Mouse (Mus musculus) kidney, adult 2 months (tissue): ENCODE data around the gene Bnc1. TPM values are rescaled to one million over a fixed set of nuclear protein-coding genes. Genes with fewer than 3 reads are reported as not detected.
A peak's percentile ranks its signal among the peaks of the same experiment; 100 is the strongest.

Experiments
- DNase-seq: peaks from one replicate; pipeline ENCODE4 v3.0.0; 2021
- H3K27ac ChIP-seq: fragments of 200-500 bp; 2 replicates; pipeline ENCODE4 v1.5.1; 2012; ENCODE audit warnings: low read depth, low read length, control low read depth, inconsistent platforms; ENCODE audit not compliant: insufficient read depth
- H3K27me3 ChIP-seq: fragments of 200-500 bp; replicated peaks from 2 replicates; pipeline ENCODE4 v1.6.1; 2012; ENCODE audit warnings: mild to moderate bottlenecking, moderate library complexity, low read length, inconsistent platforms; ENCODE audit not compliant: control insufficient read depth, insufficient read depth
- H3K36me3 ChIP-seq: fragments of 200-500 bp; 2 replicates; pipeline ENCODE4 v1.6.1; 2012; ENCODE audit warnings: mild to moderate bottlenecking, moderate library complexity, low read length, inconsistent platforms; ENCODE audit not compliant: control insufficient read depth, insufficient read depth
- H3K4me1 ChIP-seq: fragments of 200-500 bp; 2 replicates; pipeline ENCODE4 v1.6.1; 2011; ENCODE audit warnings: low read length; ENCODE audit not compliant: control insufficient read depth, insufficient read depth
- H3K4me3 ChIP-seq: fragments of 200-500 bp; 2 replicates; pipeline ENCODE4 v1.5.1; 2011; ENCODE audit warnings: mild to moderate bottlenecking, low read depth, low read length, control low read depth; ENCODE audit not compliant: insufficient read depth
- CTCF ChIP-seq: fragments of 200-500 bp; conservative IDR thresholded peaks from 2 replicates; pipeline ENCODE4 v1.5.1; 2011; ENCODE audit warnings: low read depth, mild to moderate bottlenecking, control low read depth, low read length, moderate library complexity, mixed read lengths; ENCODE audit not compliant: insufficient read depth, insufficient read length
- POLR2A ChIP-seq: fragments of 200-500 bp; IDR thresholded peaks from one replicate; pipeline ENCODE4 v1.6.1; 2011; ENCODE audit warnings: low read depth, low read length, control low read depth
- WGBS: fragments of 180-500 bp; shearing (Covaris S2); methylation state at CpG from one replicate; pipeline ENCODE4 v1.1.7; 2018; 5-methylcytosine and 5-hydroxymethylcytosine counted together
- polyA plus RNA-seq: library from polyadenylated mRNA; depleted of rRNA; stranded (reverse); fragments of >200 nt; gene quantifications from 2 replicates; pipeline ENCODE4 v1.2.3, GENCODE M21; 2012

Bnc1 gene
- polyA plus RNA-seq, 1 experiment: 0.11 TPM

DNA sequence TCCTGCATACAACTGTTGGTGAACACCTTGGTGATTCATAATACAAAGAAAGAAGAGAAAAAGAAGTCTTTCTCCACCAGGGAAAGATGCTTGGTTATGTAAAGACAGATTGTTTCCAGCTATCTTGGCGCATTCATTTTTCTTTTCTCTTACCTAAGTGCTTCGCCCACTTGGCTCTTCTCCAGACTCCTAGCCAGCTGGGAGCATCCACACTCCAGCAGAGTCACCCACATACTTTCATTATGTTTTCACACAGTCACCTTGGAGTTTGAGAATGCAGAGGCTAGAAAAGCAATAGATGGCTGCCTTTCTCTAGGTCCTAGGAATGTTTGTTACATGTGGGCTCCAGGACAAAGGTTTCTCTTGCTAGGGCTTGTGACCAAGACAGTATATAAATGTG, 41.6 kb downstream of the Bnc1 start:
- DNase-seq: no peak
- Histone ChIP-seq H3K4me1 (no peaks in the 10 kb centered on the region), H3K4me3 (no peak overlapping the region), H3K36me3 (no peaks in the 10 kb centered on the region), H3K27me3 (no peaks in the 10 kb centered on the region), H3K27ac (no peak overlapping the region)
- TF ChIP-seq CTCF: no peak
- TF ChIP-seq POLR2A: no peak
- 71% methylated on average over 2 of the region's 2 CpGs for WGBS

DNA sequence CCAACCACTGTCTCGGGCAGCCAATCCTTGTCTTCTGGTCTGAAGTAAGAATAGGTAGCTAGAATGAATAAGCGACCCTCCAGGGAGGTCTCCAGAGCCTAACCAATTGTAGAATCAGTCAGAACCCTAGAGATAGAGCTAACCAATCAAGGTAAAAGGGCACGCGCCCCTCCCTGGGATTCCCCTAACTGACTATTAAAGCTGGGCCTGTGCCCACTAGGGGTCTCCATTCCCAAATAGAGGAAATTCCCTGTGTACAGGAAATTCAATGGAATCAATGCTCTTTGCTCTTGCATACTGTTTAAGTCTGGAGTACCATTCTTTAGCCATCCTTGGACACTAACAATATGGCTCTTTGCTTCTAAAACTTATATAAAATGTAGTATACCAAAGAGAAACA, 46.7 kb downstream of the Bnc1 start:
- Histone ChIP-seq H3K36me3 (no peaks in the 10 kb centered on the region), H3K27ac (no peak overlapping the region), H3K4me3 (no peak overlapping the region), H3K4me1 (no peaks in the 10 kb centered on the region), H3K27me3 (no peaks in the 10 kb centered on the region)
- no peak for DNase-seq
- 34% methylated on average over 4 of the region's 4 CpGs for WGBS
- no peak for TF ChIP-seq CTCF
- no peak for TF ChIP-seq POLR2A

DNA sequence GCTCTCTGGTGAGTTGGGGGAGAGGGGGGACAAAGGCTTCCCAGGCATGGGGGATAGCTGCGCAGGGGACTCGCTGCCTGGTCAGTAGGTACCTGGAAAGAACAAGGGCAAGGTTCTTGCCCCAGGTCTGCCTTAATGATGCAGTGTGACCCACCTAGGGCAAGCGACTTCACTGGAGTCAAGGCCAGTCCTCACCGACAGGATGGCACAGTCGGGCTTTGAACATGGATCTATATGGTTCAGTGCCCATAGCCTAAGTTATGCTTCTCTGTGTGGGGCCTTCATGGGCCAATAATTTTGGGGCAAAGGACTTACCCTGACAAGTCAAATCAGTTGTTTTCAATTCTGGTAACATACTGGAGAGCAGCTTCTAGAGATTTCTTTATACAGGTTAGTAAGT, 57.3 kb downstream of the Bnc1 start:
- no peaks in the 10 kb centered on the region for H3K36me3 ChIP-seq
- no peak overlapping the region for H3K27ac ChIP-seq
- 0 out of 2 replicates have a peak, but pooled peaks cover 3% of the 10 kb centered on the region for H3K4me1 ChIP-seq
- TF ChIP-seq CTCF (no peak), POLR2A (no peak)
- peak overlapping the region; percentile 72; the same call in 1 of the 2 replicates for H3K4me3 ChIP-seq
- DNase-seq: peak; percentile 4
- WGBS: 18% methylated on average over 5 of the region's 5 CpGs
- no peaks in the 10 kb centered on the region for H3K27me3 ChIP-seq

DNA sequence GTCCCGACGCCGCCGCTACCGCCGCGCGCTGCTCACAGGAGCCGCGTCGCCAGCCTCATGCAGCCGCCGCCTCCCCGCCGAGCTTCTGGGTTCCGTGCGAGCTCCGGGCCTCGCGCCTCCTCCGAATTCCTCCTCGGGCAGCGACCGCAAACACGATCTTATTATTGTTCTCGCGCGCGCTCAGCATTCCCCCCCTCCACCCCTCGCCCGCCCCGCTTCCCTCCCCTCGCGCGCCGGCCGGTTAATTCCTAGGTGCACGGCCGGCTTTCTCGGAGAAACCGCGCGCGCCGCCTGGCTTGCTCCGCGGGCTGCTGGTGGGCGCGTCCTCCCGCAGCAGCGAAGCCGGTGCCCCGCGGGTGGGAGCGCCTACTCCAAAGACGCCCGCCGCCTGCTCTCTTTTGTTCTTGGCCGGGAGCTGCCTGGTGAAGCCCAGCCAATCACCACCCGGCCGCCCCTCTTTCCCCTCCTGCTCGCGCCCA, 57.8 kb downstream of the Bnc1 start, which contains the start of gene Hdgfl3:
Gene Hdgfl3 (minus strand): TSS at position 207 of the 479 bp plus-strand sequence.
- Histone ChIP-seq H3K4me1 (0 out of 2 replicates have a peak, but pooled peaks cover 3% of the 10 kb centered on the region), H3K27ac (no peak within 1 kb of the TSS), H3K27me3 (no peaks in the 10 kb centered on the region), H3K4me3 (peak within 1 kb of the TSS; percentile 72), H3K36me3 (no peaks in the 10 kb centered on the region)
- TF ChIP-seq POLR2A: no peak
- no peak for TF ChIP-seq CTCF
- DNase-seq: peak; percentile 80
- under 1% methylated on average over 59 of the region's 63 CpGs for WGBS

DNA sequence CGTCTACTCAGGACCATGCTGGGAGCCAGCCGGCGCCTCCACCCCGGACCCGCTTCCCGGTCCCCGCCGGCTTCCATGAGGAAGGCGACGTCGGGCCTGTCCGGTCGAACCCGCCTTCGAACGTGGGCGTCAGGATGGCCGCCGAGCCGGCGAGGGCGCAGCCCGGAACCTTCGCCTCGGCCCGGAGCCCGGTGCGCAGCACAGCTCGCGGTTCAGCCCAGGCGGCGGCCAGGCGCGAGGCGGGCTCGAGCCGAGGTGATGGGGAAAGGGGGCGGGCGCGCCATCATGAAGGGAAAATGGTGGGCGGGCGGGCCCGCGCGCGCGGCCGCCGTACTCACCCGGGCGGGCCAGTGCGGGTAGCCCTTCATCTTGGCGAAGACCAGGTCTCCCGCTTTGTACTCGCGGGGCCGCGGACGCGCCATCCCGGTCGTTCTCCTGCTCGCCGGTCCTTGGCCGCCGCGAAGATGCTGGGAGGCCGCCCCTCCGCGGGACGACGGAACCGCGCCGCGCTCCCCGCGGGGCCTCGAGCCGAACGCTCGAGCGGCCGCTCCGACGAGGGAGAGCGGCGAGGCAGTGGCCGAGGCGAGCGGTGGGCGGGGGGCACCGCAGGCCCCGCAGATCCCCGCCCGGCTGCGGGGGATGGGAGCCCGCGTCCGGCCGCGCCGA, 58.4 kb downstream of the Bnc1 start:
- peak; percentile 54 for DNase-seq
- TF ChIP-seq CTCF (no peak), POLR2A (no peak)
- Histone ChIP-seq H3K36me3 (no peaks in the 10 kb centered on the region), H3K27ac (no peak overlapping the region), H3K4me3 (peak overlapping the region; percentile 72), H3K27me3 (no peaks in the 10 kb centered on the region), H3K4me1 (0 out of 2 replicates have a peak, but pooled peaks cover 3% of the 10 kb centered on the region)
- WGBS: under 1% methylated on average over 103 of the region's 103 CpGs

DNA sequence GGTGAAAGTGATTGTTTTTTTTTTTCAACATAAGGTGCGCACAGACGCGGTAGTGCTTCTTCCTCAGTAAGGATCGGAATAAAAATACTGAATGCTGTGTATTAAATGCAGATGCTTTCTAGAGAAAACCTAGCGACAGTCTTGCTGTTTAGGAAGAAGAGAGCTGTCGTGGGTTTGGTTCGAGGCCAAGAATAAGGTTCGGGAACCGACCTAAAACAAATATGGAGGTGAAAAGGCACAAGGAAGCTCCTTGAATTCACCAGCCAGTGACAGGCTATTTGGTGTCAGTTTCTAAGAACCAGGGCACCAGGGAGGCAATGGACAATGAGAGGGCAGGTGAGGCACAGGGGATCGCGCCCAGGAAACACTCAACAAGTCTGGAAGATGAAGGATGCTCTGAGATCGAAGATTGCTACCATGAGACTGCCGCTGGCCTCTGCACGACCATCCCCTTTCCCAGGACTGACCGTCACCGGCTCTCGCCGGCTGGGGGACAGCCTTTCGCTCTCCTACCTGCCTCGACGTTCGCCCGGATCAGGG, 59.0 kb downstream of the Bnc1 start:
- no peak for TF ChIP-seq CTCF
- no peak for TF ChIP-seq POLR2A
- DNase-seq: peak; percentile 19
- no peaks in the 10 kb centered on the region for H3K27me3 ChIP-seq
- 0 out of 2 replicates have a peak, but pooled peaks cover 3% of the 10 kb centered on the region for H3K4me1 ChIP-seq
- peak overlapping the region; percentile 72 for H3K4me3 ChIP-seq
- no peak overlapping the region for H3K27ac ChIP-seq
- no peaks in the 10 kb centered on the region for H3K36me3 ChIP-seq
- 9% methylated on average over 23 of the region's 23 CpGs for WGBS

DNA sequence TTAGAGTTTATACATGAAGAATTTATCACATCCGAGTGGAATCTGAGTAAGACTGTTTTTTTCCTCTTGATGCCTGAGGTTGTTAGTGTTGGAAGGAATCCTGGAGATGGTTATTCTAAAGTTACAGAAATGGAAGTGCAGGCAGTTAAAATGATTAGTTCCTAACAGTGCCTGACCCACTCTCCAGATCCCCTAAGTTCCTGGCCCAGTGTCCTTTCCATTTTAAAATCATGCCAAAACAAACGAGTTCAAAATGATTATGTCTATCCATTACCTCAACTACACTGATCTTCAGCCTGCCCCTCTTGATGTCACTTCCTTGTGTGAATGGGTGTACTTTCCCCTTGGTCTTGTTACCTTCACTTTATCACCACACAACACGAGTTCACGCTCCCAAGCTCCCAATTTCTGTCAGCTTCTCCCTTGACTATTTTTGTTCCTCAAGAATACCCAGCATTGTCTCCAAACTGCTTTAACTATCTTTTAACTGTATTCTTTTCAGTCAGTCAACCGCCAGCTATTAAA, 59.5 kb downstream of the Bnc1 start:
- 53% methylated on average over 5 of the region's 5 CpGs for WGBS
- peak; percentile 30 for DNase-seq
- H3K27me3 ChIP-seq: no peaks in the 10 kb centered on the region
- no peak overlapping the region for H3K27ac ChIP-seq
- H3K36me3 ChIP-seq: no peaks in the 10 kb centered on the region
- no peak overlapping the region for H3K4me3 ChIP-seq
- TF ChIP-seq POLR2A (no peak), CTCF (no peak)
- H3K4me1 ChIP-seq: 0 out of 2 replicates have a peak, but pooled peaks cover 3% of the 10 kb centered on the region
